Mouse (Mus musculus): ENCODE data around the gene Vamp2. TPM values are rescaled to one million over a fixed set of nuclear protein-coding genes. Genes with fewer than 3 reads are reported as not detected.

Vamp2 gene
- total and polyA plus RNA-seq, 2 experiments from 2014 or later: 157 to 591 TPM

- Histone ChIP-seq H3K9ac (replicated peaks; ENCODE audit: low read length, poor library complexity, severe bottlenecking) (peak overlapping the region; percentile 72; the same call in 1 of the 2 replicates), H3K27ac (ENCODE audit: low read depth, low read length) (peak overlapping the region; percentile 83), H3K4me1 (ENCODE audit: insufficient read depth, low read length) (peaks cover 23% of the 10 kb centered on the region), H3K27me3 (ENCODE audit: insufficient read depth, low read length) (no peaks in the 10 kb centered on the region), H3K4me2 (ENCODE audit: low read depth, low read length, poor library complexity, severe bottlenecking) (peak overlapping the region; percentile 94), H3K9me3 (ENCODE audit: low read length) (no peaks in the 10 kb centered on the region), H3K36me3 (ENCODE audit: insufficient read depth, low read length) (peaks cover 21% of the 10 kb centered on the region), H3K4me3 (ENCODE audit: low read depth, low read length) (peak overlapping the region; percentile 59)
- DNase-seq (ENCODE audit: low spot score): no peak
- TF ChIP-seq CTCF (IDR thresholded peaks at IDR 0.05): no peak
- 21% methylated on average over 8 of the region's 8 CpGs for WGBS
- no peak for ATAC-seq (ENCODE audit: low FRiP score)
Observed at GRCm38 (mm10) chr11:69098039-69098761, 9.9 kb downstream of the Vamp2 start.

- H3K4me2 ChIP-seq (ENCODE audit: low read depth, low read length, poor library complexity, severe bottlenecking): peak overlapping the region; percentile 94
- H3K27me3 ChIP-seq (ENCODE audit: insufficient read depth, low read length): no peaks in the 10 kb centered on the region
- peak; percentile 20; the same call in 1 of the 2 replicates for ATAC-seq (ENCODE audit: low FRiP score)
- H3K4me3 ChIP-seq (ENCODE audit: low read depth, low read length): peak overlapping the region; percentile 59
- peaks cover 27% of the 10 kb centered on the region for H3K36me3 ChIP-seq (ENCODE audit: insufficient read depth, low read length)
- H3K27ac ChIP-seq (ENCODE audit: low read depth, low read length): peak overlapping the region; percentile 83
- peak; percentile 95 for DNase-seq (ENCODE audit: low spot score)
- H3K4me1 ChIP-seq (ENCODE audit: insufficient read depth, low read length): peaks cover 23% of the 10 kb centered on the region
- no peaks in the 10 kb centered on the region for H3K9me3 ChIP-seq (ENCODE audit: low read length)
- 0% methylated on average over 19 of the region's 19 CpGs for WGBS
- peak overlapping the region; percentile 72 for H3K9ac ChIP-seq (replicated peaks; ENCODE audit: low read length, poor library complexity, severe bottlenecking)
- TF ChIP-seq CTCF (IDR thresholded peaks at IDR 0.05): no peak
Observed at GRCm38 (mm10) chr11:69098762-69099091, 10.4 kb downstream of the Vamp2 start.

GRCm38 (mm10) chr11:69099177-69099914, 11.1 kb downstream of the Vamp2 start:
- Histone ChIP-seq H3K4me3 (ENCODE audit: low read depth, low read length) (peak overlapping the region; percentile 59), H3K27me3 (ENCODE audit: insufficient read depth, low read length) (no peaks in the 10 kb centered on the region), H3K27ac (ENCODE audit: low read depth, low read length) (peak overlapping the region; percentile 83), H3K9ac (replicated peaks; ENCODE audit: low read length, poor library complexity, severe bottlenecking) (peak overlapping the region; percentile 72), H3K9me3 (ENCODE audit: low read length) (no peaks in the 10 kb centered on the region), H3K36me3 (ENCODE audit: insufficient read depth, low read length) (peaks cover 33% of the 10 kb centered on the region), H3K4me2 (ENCODE audit: low read depth, low read length, poor library complexity, severe bottlenecking) (peak overlapping the region; percentile 94), H3K4me1 (ENCODE audit: insufficient read depth, low read length) (peaks cover 23% of the 10 kb centered on the region)
- DNase-seq (ENCODE audit: low spot score): no peak
- ATAC-seq (ENCODE audit: low FRiP score): no peak
- no peak for TF ChIP-seq CTCF (IDR thresholded peaks at IDR 0.05)
- WGBS: 1% methylated on average over 22 of the region's 22 CpGs

- H3K27ac ChIP-seq (ENCODE audit: low read depth, low read length): peak overlapping the region; percentile 83
- WGBS: 2% methylated on average over 23 of the region's 23 CpGs
- H3K9me3 ChIP-seq (ENCODE audit: low read length): no peaks in the 10 kb centered on the region
- DNase-seq (ENCODE audit: low spot score): peak; percentile 87
- H3K4me1 ChIP-seq (ENCODE audit: insufficient read depth, low read length): peaks cover 23% of the 10 kb centered on the region
- peak; percentile 34; the same call in 1 of the 2 replicates for TF ChIP-seq CTCF (IDR thresholded peaks at IDR 0.05)
- ATAC-seq (ENCODE audit: low FRiP score): 0 out of 2 replicates have a peak, but pooled peaks have one; percentile 26
- peak overlapping the region; percentile 59 for H3K4me3 ChIP-seq (ENCODE audit: low read depth, low read length)
- peak overlapping the region; percentile 72 for H3K9ac ChIP-seq (replicated peaks; ENCODE audit: low read length, poor library complexity, severe bottlenecking)
- peaks cover 37% of the 10 kb centered on the region for H3K36me3 ChIP-seq (ENCODE audit: insufficient read depth, low read length)
- no peaks in the 10 kb centered on the region for H3K27me3 ChIP-seq (ENCODE audit: insufficient read depth, low read length)
- H3K4me2 ChIP-seq (ENCODE audit: low read depth, low read length, poor library complexity, severe bottlenecking): peak overlapping the region; percentile 94
Observed at GRCm38 (mm10) chr11:69099915-69100345, 11.6 kb downstream of the Vamp2 start.

- ATAC-seq (ENCODE audit: low FRiP score): no peak
- Histone ChIP-seq H3K9ac (replicated peaks; ENCODE audit: low read length, poor library complexity, severe bottlenecking) (peak overlapping the region; percentile 72), H3K27ac (ENCODE audit: low read depth, low read length) (peak overlapping the region; percentile 52), H3K4me3 (ENCODE audit: low read depth, low read length) (peak overlapping the region; percentile 59), H3K27me3 (ENCODE audit: insufficient read depth, low read length) (no peaks in the 10 kb centered on the region), H3K36me3 (ENCODE audit: insufficient read depth, low read length) (peaks cover 46% of the 10 kb centered on the region), H3K9me3 (ENCODE audit: low read length) (no peaks in the 10 kb centered on the region), H3K4me2 (ENCODE audit: low read depth, low read length, poor library complexity, severe bottlenecking) (peak overlapping the region; percentile 94), H3K4me1 (ENCODE audit: insufficient read depth, low read length) (peaks cover 23% of the 10 kb centered on the region)
- no peak for TF ChIP-seq CTCF (IDR thresholded peaks at IDR 0.05)
- no peak for DNase-seq (ENCODE audit: low spot score)
- 92% methylated on average over 20 of the region's 20 CpGs for WGBS
Observed at GRCm38 (mm10) chr11:69100639-69101360, 12.5 kb downstream of the Vamp2 start.
